Mouse (Mus musculus): ENCODE results near the gene S1pr1.

DNA sequence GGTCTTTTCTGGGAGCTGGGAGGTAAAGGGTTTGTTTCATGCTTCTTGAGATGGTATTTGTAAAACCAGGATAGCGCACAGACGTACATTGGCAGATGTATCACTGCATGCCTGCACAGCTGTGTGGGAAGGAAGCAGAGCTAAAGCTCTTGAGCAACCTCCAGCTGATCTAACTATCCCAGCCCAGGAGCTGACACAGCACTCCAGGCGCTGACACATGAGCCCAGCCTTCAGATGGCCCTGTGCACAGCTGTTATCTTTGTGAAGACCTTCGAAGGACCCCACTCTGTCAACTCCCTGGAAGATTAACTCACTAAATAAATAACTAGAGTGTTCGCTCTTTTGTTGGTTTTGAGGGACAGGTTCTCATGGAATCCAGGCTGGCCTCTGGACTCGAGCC lies 48.4 kb upstream of the S1pr1 start:
- TF ChIP-seq CTCF (IDR thresholded peaks at IDR 0.05; ENCODE audit: control insufficient read depth, insufficient read depth, insufficient read length), result no peak
- TF ChIP-seq MAX (IDR thresholded peaks at IDR 0.05), result no peak
- TF ChIP-seq CEBPB (IDR thresholded peaks at IDR 0.05; ENCODE audit: low read depth), result no peak
- TF ChIP-seq MYOG (IDR thresholded peaks at IDR 0.05; ENCODE audit: control insufficient read depth, extremely low read depth, insufficient read length), result no peak
- no peak for TF ChIP-seq USF1 (IDR thresholded peaks at IDR 0.05; ENCODE audit: low read depth)
